Mouse (Mus musculus): ENCODE data around the gene Car9. TPM values are rescaled to one million over a fixed set of nuclear protein-coding genes. Genes with fewer than 3 reads are reported as not detected.

Gene Car9
- polyA plus RNA-seq, 1 experiment, result 2.0 TPM

- TF ChIP-seq CTCF (IDR thresholded peaks at IDR 0.05; ENCODE audit: borderline replicate concordance, insufficient read depth, low read length) (no peak), POLR2A (IDR thresholded peaks at IDR 0.05; ENCODE audit: low read depth, low read length) (no peak)
- H3K4me3 ChIP-seq (ENCODE audit: insufficient read depth, low read length), result peak within 1 kb of the TSS; percentile 83
- peak within 1 kb of the TSS; percentile 52 for H3K27ac ChIP-seq (ENCODE audit: insufficient read depth, low read length)
- H3K4me1 ChIP-seq (ENCODE audit: control insufficient read depth, insufficient read depth, low read length), result 0 out of 2 replicates have a peak, but pooled peaks cover 5% of the 10 kb centered on the region
Measured at GRCm38 (mm10) chr4:43492821-43493185, 14.0 kb upstream of the Car9 start, which contains the start of gene Ccdc107. Gene Ccdc107 (plus strand): TSS chr4:43492900.

GRCm38 (mm10) chr4:43493186-43493845, 13.4 kb upstream of the Car9 start:
- Histone ChIP-seq H3K27ac (ENCODE audit: insufficient read depth, low read length) (peak overlapping the region; percentile 52), H3K4me3 (ENCODE audit: insufficient read depth, low read length) (peak overlapping the region; percentile 83), H3K4me1 (ENCODE audit: control insufficient read depth, insufficient read depth, low read length) (0 out of 2 replicates have a peak, but pooled peaks cover 5% of the 10 kb centered on the region)
- peak; percentile 95 for TF ChIP-seq POLR2A (IDR thresholded peaks at IDR 0.05; ENCODE audit: low read depth, low read length)
- TF ChIP-seq CTCF (IDR thresholded peaks at IDR 0.05; ENCODE audit: borderline replicate concordance, insufficient read depth, low read length), result no peak

- peak overlapping the region; percentile 52; the same call in 1 of the 2 replicates for H3K27ac ChIP-seq (ENCODE audit: insufficient read depth, low read length)
- TF ChIP-seq CTCF (IDR thresholded peaks at IDR 0.05; ENCODE audit: borderline replicate concordance, insufficient read depth, low read length) (no peak), POLR2A (IDR thresholded peaks at IDR 0.05; ENCODE audit: low read depth, low read length) (no peak)
- H3K4me1 ChIP-seq (ENCODE audit: control insufficient read depth, insufficient read depth, low read length), result 0 out of 2 replicates have a peak, but pooled peaks cover 5% of the 10 kb centered on the region
- H3K4me3 ChIP-seq (ENCODE audit: insufficient read depth, low read length), result peak overlapping the region; percentile 83
Measured at GRCm38 (mm10) chr4:43493846-43494240, 12.9 kb upstream of the Car9 start.

DNA sequence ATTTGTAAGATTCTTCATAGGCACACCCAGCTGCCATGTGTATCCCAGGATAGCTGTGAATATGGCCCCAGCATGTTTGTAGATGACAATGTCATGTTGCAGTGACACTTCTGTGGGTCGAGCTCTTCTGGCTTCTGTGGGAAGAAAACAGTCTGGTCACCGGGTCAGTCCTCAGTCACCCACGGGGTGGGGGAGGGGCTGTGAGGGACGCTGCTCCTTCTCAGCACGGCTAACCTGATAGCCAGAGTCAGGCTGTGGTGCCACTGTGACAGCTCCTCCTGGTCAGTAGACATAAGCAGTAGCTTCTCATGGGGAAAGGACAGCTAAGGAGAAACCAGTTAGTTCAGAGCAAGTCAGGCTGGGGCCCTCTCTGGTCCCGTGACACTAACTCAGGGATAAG, 10.2 kb upstream of the Car9 start:
- TF ChIP-seq POLR2A (IDR thresholded peaks at IDR 0.05; ENCODE audit: low read depth, low read length) (no peak), CTCF (IDR thresholded peaks at IDR 0.05; ENCODE audit: borderline replicate concordance, insufficient read depth, low read length) (no peak)
- no peak overlapping the region for H3K4me3 ChIP-seq (ENCODE audit: insufficient read depth, low read length)
- H3K27ac ChIP-seq (ENCODE audit: insufficient read depth, low read length), result no peak overlapping the region
- H3K4me1 ChIP-seq (ENCODE audit: control insufficient read depth, insufficient read depth, low read length), result 0 out of 2 replicates have a peak, but pooled peaks cover 5% of the 10 kb centered on the region

DNA sequence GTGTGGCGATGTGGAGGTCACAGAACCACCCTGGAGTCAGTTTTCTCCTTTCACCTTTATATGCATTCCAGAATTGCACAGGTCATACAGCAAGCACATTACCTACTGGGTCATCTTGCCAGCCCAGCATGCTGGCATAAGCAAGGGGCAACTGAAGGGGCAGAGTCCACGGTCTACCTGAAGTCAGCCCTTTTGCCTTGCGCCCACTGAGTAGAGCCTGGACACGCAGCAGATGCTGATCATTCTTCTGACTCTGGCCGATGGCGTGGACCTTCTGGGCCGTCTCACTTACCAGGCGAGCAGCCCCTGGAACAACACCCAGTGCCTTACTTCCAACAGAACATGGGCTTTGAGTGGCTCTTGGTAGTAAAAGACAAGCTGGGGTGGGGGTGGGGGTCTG, 9.4 kb upstream of the Car9 start:
- H3K4me1 ChIP-seq (ENCODE audit: control insufficient read depth, insufficient read depth, low read length), result 0 out of 2 replicates have a peak, but pooled peaks cover 5% of the 10 kb centered on the region
- no peak overlapping the region for H3K27ac ChIP-seq (ENCODE audit: insufficient read depth, low read length)
- no peak for TF ChIP-seq CTCF (IDR thresholded peaks at IDR 0.05; ENCODE audit: borderline replicate concordance, insufficient read depth, low read length)
- TF ChIP-seq POLR2A (IDR thresholded peaks at IDR 0.05; ENCODE audit: low read depth, low read length), result peak; percentile 11; the same call in 1 of the 2 replicates
- H3K4me3 ChIP-seq (ENCODE audit: insufficient read depth, low read length), result no peak overlapping the region

DNA sequence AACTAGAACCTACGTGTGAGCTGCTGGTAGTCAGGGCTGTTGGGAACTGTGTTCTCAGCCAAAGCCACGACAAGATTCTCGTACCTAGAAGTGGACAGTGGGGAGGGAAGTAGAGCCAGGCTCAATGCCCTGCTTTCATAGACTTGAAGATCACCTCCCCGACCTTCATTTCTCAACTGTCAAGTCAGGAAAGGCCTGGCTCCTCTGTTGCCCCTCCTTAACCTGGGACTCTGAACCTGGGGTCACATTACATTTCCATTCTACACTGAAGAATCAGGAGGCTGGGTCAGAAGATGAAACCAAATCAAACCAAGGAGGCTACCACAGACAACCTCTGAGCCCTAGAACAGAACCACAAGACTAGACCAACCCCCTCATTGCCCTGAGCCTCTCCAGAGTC, 8.8 kb upstream of the Car9 start:
- Histone ChIP-seq H3K4me3 (ENCODE audit: insufficient read depth, low read length) (no peak overlapping the region), H3K4me1 (ENCODE audit: control insufficient read depth, insufficient read depth, low read length) (0 out of 2 replicates have a peak, but pooled peaks cover 5% of the 10 kb centered on the region), H3K27ac (ENCODE audit: insufficient read depth, low read length) (no peak overlapping the region)
- TF ChIP-seq CTCF (IDR thresholded peaks at IDR 0.05; ENCODE audit: borderline replicate concordance, insufficient read depth, low read length) (no peak), POLR2A (IDR thresholded peaks at IDR 0.05; ENCODE audit: low read depth, low read length) (no peak)

DNA sequence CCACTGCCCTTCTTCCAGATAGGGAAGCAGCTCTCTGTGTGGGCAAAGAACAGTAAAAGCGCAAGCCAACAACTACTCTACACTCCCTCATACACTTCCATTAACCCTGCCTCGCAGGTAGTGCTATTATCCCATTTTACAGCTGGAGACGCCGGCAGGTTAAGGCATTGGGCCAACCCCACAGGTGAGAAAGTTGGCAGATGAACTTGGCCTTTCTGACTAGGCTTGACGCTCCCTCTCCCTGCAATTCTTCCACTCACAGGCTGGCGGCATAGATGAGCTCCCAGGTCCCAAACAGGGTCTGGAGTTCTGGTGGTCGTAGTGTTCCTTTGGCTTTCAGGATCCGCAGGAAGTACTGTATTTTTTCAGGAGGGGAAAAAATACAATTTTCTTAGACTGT, 7.8 kb upstream of the Car9 start:
- no peak for TF ChIP-seq POLR2A (IDR thresholded peaks at IDR 0.05; ENCODE audit: low read depth, low read length)
- TF ChIP-seq CTCF (IDR thresholded peaks at IDR 0.05; ENCODE audit: borderline replicate concordance, insufficient read depth, low read length), result peak; percentile 21; the same call in 1 of the 2 replicates
- Histone ChIP-seq H3K4me3 (ENCODE audit: insufficient read depth, low read length) (peak overlapping the region; percentile 57), H3K4me1 (ENCODE audit: control insufficient read depth, insufficient read depth, low read length) (0 out of 2 replicates have a peak, but pooled peaks cover 5% of the 10 kb centered on the region), H3K27ac (ENCODE audit: insufficient read depth, low read length) (no peak overlapping the region)

DNA sequence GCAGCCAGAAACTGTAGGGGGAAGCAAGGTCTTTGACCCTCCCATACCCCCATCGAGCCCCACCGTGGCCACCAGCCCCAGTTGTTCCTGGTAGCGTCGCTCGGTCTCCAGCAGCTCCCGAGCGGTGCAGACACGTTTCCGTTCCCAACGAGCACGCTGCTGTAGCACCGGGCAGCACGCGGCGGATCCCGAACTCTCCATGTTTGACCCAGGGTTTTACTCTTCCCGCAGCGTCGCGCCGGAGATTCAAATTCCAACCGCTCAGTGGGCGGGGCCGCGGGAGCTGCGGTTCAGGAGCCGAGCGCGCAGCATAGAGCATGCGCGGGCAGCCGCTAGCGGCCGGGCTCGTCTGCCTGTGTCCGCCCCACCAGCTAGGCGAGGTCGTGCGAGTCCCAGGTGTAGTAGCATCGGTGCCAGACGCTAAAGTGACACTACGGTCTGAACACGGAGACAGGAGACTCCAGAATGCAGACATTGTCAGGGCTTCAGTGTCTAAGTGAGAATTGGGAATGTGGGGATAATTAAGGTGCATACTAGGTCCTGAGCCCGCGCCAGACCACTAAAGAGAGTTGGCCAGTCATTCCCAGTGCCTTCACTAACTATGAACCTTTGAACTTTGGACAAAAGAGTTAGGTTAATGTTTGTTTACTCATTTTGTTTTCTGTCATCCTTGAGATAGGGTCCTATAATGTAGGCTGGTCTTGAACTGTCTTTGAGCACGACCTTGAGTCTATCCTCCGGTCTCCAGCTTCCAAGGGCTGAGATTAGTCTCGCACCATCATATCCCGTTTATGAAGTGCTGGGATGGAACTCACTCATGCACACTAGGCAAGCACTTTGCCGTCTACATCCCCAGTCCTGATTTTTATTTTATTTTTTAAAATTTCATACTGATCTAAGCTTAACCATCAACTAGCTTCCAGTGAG, 7.1 kb upstream of the Car9 start, which contains the start of gene Arhgef39:
Arhgef39 (minus strand) TSS at position 289 of the 927 bp plus-strand sequence.
- no peak within 1 kb of the TSS for H3K27ac ChIP-seq (ENCODE audit: insufficient read depth, low read length)
- H3K4me3 ChIP-seq (ENCODE audit: insufficient read depth, low read length), result peak within 1 kb of the TSS; percentile 57
- no peak for TF ChIP-seq CTCF (IDR thresholded peaks at IDR 0.05; ENCODE audit: borderline replicate concordance, insufficient read depth, low read length)
- peak; percentile 88 for TF ChIP-seq POLR2A (IDR thresholded peaks at IDR 0.05; ENCODE audit: low read depth, low read length)
- H3K4me1 ChIP-seq (ENCODE audit: control insufficient read depth, insufficient read depth, low read length), result 0 out of 2 replicates have a peak, but pooled peaks cover 5% of the 10 kb centered on the region

DNA sequence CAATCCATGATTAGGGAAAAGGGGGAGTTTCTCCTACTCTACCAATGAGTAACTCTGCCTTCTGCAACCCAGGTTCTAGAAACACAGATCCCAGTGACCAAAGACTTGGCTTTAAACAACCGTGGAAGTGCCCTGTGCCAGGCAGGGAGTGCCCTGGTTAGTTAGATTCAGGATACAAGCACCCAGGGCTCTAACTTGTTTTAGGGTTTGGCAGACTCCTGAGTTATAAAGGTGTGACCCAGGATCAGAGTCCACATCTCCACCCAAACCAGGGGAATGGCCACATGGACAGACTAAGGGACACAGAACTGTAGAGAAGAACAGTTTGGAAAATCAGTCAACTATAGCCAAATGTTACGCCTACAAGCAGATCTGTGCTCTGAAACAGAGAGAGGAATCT, 3.7 kb upstream of the Car9 start:
- Histone ChIP-seq H3K27ac (ENCODE audit: insufficient read depth, low read length) (no peak overlapping the region), H3K4me1 (ENCODE audit: control insufficient read depth, insufficient read depth, low read length) (no peaks in the 10 kb centered on the region; the same call in 1 of the 2 replicates), H3K4me3 (ENCODE audit: insufficient read depth, low read length) (no peak overlapping the region)
- TF ChIP-seq CTCF (IDR thresholded peaks at IDR 0.05; ENCODE audit: borderline replicate concordance, insufficient read depth, low read length), result no peak
- TF ChIP-seq POLR2A (IDR thresholded peaks at IDR 0.05; ENCODE audit: low read depth, low read length), result no peak
